Mouse (Mus musculus): Measurements from ENCODE around the gene 4931406P16Rik.

- TF ChIP-seq CTCF (IDR thresholded peaks at IDR 0.05; ENCODE audit: borderline replicate concordance, extremely low read depth, insufficient read depth, insufficient read length) (no peak), POLR2A (IDR thresholded peaks at IDR 0.05; ENCODE audit: borderline replicate concordance, extremely low read depth, insufficient read depth, insufficient read length, poor library complexity, severe bottlenecking) (no peak)
Observed at GRCm38 (mm10) chr7:34235602-34236001, 77.7 kb downstream of the 4931406P16Rik start.

Measured in brain, embryonic 14.5 days (tissue).